Mouse (Mus musculus) adrenal gland, postnatal 36 days (tissue): ENCODE data around the gene Ccnl2. TPM values are rescaled to one million over a fixed set of nuclear protein-coding genes. Genes with fewer than 3 reads are reported as not detected.
"Not testable (repeated sequence)": the region's sequence is repeated elsewhere in the genome, so short reads cannot be mapped to it uniquely, and the experiment has no call there.

Source experiments
- DNase-seq, 2 experiments: peaks; one replicate each; pipeline ENCODE4 v3.0.0; 2021; ENCODE audit warnings: mixed read lengths in 1 of 2
- long read RNA-seq, 2 experiments: library from polyadenylated mRNA; stranded (forward); transcript quantifications; one replicate each; pipeline ENCODE4 v2.0.0; 2021; ENCODE audit warnings: borderline sequencing depth in 2 of 2
- total RNA-seq, 2 experiments: library from RNA; stranded (reverse); gene quantifications; 2 replicates each; pipeline ENCODE4 v1.2.3; 2021

Gene Ccnl2
- total RNA-seq: 100 to 1,000 TPM in 1 of 2 experiments, 10 to 100 TPM in 1; 86.3 to 122 TPM
- long read RNA-seq, experiment 1, full-length matches to known transcripts: 80 of 242 reads
- long read RNA-seq, experiment 1, partial matches to known transcripts: 103 of 242 reads
- long read RNA-seq, experiment 1, other reads (novel, unspliced or antisense): 59 of 242 reads
- long read RNA-seq, experiment 2, full-length matches to known transcripts: 27 of 76 reads
- long read RNA-seq, experiment 2, partial matches to known transcripts: 34 of 76 reads
- long read RNA-seq, experiment 2, other reads (novel, unspliced or antisense): 15 of 76 reads

- peak; percentile 95 to 96 for DNase-seq
Measured at GRCm38 (mm10) chr4:155811929-155812664, at the start of gene Ccnl2. Gene Ccnl2, plus strand, starts transcription at chr4:155812489.

GRCm38 (mm10) chr4:155769496-155769879 is 42.8 kb upstream of the Ccnl2 start:
- DNase-seq: peak in 1 of 2 experiments; percentile 54

GRCm38 (mm10) chr4:155769880-155770512 is 42.3 kb upstream of the Ccnl2 start:
- peak; percentile 94 to 95 for DNase-seq

GRCm38 (mm10) chr4:155770626-155771025 is 41.7 kb upstream of the Ccnl2 start:
- no peak for DNase-seq

- DNase-seq: no peak
Measured at GRCm38 (mm10) chr4:155771706-155772105, 40.6 kb upstream of the Ccnl2 start.

GRCm38 (mm10) chr4:155772786-155773185 is 39.5 kb upstream of the Ccnl2 start:
- DNase-seq: no peak

- no peak for DNase-seq
Measured at GRCm38 (mm10) chr4:155773335-155774078, 38.8 kb upstream of the Ccnl2 start.

- DNase-seq: peak; percentile 94 to 95
Measured at GRCm38 (mm10) chr4:155774280-155774754, 38.0 kb upstream of the Ccnl2 start, which contains the start of gene Vwa1. Gene Vwa1, minus strand, starts transcription at chr4:155774698.

- peak; percentile 60 to 61 for DNase-seq
Measured at GRCm38 (mm10) chr4:155774971-155775740, 37.1 kb upstream of the Ccnl2 start.

GRCm38 (mm10) chr4:155775855-155776254 is 36.4 kb upstream of the Ccnl2 start:
- DNase-seq: peak; percentile 43 to 71

- peak in 1 of 2 experiments; percentile 33 for DNase-seq
Measured at GRCm38 (mm10) chr4:155776704-155777335, 35.5 kb upstream of the Ccnl2 start.

- DNase-seq: peak; percentile 41 to 48
Measured at GRCm38 (mm10) chr4:155777816-155778215, 34.5 kb upstream of the Ccnl2 start.

- DNase-seq: no peak
Measured at GRCm38 (mm10) chr4:155779498-155779897, 32.8 kb upstream of the Ccnl2 start.

- DNase-seq: peak; percentile 40 to 67
Measured at GRCm38 (mm10) chr4:155780895-155781294, 31.4 kb upstream of the Ccnl2 start.

- no peak for DNase-seq
Measured at GRCm38 (mm10) chr4:155783486-155784080, 28.7 kb upstream of the Ccnl2 start.

GRCm38 (mm10) chr4:155784081-155784701 is 28.1 kb upstream of the Ccnl2 start:
- peak; percentile 74 to 87 for DNase-seq

GRCm38 (mm10) chr4:155785246-155785645 is 27.0 kb upstream of the Ccnl2 start:
- no peak for DNase-seq

- no peak for DNase-seq
Measured at GRCm38 (mm10) chr4:155785819-155786218, 26.5 kb upstream of the Ccnl2 start, which contains the start of gene Tmem88b. Gene Tmem88b, minus strand, starts transcription at chr4:155785874.

GRCm38 (mm10) chr4:155788300-155788699 is 24.0 kb upstream of the Ccnl2 start:
- DNase-seq: no peak

GRCm38 (mm10) chr4:155788833-155789232 is 23.5 kb upstream of the Ccnl2 start:
- not testable (repeated sequence) for DNase-seq
